Mouse (Mus musculus) liver, embryonic 15.5 days (tissue): Measurements from ENCODE around the gene Nkx6-1. TPM values are rescaled to one million over a fixed set of nuclear protein-coding genes. Genes with fewer than 3 reads are reported as not detected.

Source experiments
- ATAC-seq: fragments of 200-750 bp; cut with Nextera tagmentation; 2 replicates; pipeline ENCODE4 v1.8.0; 2017; ENCODE audit warnings: moderate number of reproducible peaks, mild to moderate bottlenecking, moderate library complexity; ENCODE audit not compliant: insufficient read depth
- H3K27ac ChIP-seq: fragments of 300-500 bp; sonication (generic); replicated peaks from 2 replicates; pipeline ENCODE4 v1.5.1; 2015; ENCODE audit warnings: mild to moderate bottlenecking, inconsistent platforms
- H3K27me3 ChIP-seq: fragments of 300-500 bp; sonication (generic); 2 replicates; pipeline ENCODE4 v1.6.1; 2015; ENCODE audit warnings: mild to moderate bottlenecking, inconsistent platforms
- H3K36me3 ChIP-seq: fragments of 300-500 bp; sonication (generic); replicated peaks from 2 replicates; pipeline ENCODE4 v1.6.1; 2015; ENCODE audit warnings: moderate library complexity, mild to moderate bottlenecking, inconsistent platforms
- H3K4me1 ChIP-seq: fragments of 300-500 bp; sonication (generic); replicated peaks from 2 replicates; pipeline ENCODE4 v1.6.1; 2015; ENCODE audit warnings: inconsistent platforms
- H3K4me2 ChIP-seq: fragments of 300-500 bp; sonication (generic); 2 replicates; pipeline ENCODE4 v1.6.1; 2015; ENCODE audit warnings: moderate library complexity, mild to moderate bottlenecking, inconsistent platforms
- H3K4me3 ChIP-seq: fragments of 300-500 bp; sonication (generic); replicated peaks from 2 replicates; pipeline ENCODE4 v1.5.1; 2015; ENCODE audit warnings: mild to moderate bottlenecking, inconsistent platforms
- H3K9ac ChIP-seq: fragments of 300-500 bp; sonication (generic); 2 replicates; pipeline ENCODE4 v1.6.1; 2015; ENCODE audit warnings: moderate library complexity, mild to moderate bottlenecking, inconsistent platforms
- H3K9me3 ChIP-seq: fragments of 300-500 bp; sonication (generic); replicated peaks from 2 replicates; pipeline ENCODE4 v1.6.1; 2016; ENCODE audit warnings: inconsistent platforms
- WGBS: fragments of 180-500 bp; shearing (Covaris S2); methylation state at CpG from one replicate; pipeline ENCODE4 v1.1.7; 2015; ENCODE audit warnings: mixed read lengths; ENCODE audit not compliant: insufficient replicate concordance; 5-methylcytosine and 5-hydroxymethylcytosine counted together
- polyA plus RNA-seq: library from polyadenylated mRNA; unstranded; fragments of >200 nt; fragmentation: Nextera tagmentation; extraction: Ambion mirVana; gene quantifications from 2 replicates; pipeline ENCODE4 v1.2.1, GENCODE M21; 2015

The Nkx6-1 gene
- polyA plus RNA-seq, 1 experiment from 2014 or later = not detected

DNA sequence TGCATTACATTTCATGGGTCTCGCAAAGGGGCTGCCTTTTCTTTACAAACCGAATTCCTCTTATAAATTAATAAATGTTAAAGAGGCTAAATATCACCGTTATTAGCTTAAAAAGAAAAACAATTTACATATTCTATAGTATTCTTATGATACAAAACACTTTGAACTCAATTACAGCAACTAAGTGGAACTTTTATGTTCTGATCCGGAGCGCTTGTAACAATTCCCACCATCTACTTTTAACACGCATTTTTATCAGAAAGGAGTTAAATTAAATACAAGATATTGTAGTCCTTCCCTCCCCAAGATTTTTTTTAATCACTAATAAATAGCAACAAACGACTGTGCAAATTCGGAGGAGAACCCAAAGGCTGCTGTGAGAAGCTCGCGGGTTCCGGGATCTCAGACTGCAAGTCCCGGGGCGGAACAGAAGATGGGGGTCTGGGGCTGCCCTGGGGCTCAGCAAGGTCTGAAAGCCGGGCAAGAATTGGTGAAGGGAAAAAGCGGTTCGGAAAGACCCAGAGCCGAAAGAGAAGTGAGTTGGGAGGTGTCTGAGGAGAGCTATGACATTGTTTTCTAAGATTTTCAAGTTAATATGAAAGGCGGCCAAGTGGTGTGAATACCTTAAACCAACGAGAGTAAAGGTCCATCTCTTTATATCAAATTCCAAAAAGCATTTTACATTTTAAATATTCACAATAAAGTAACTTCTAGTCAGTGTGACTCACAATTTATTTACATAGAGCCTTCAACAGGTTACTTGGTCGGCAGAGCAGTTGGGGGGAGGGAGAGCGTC, 6.4 kb downstream of the Nkx6-1 start:
- H3K9me3 ChIP-seq = no peaks in the 10 kb centered on the region
- H3K27me3 ChIP-seq = peaks cover 98% of the 10 kb centered on the region
- 2% methylated on average over 21 of the region's 21 CpGs for WGBS
- ATAC-seq = no peak
- no peaks in the 10 kb centered on the region; the same call in 1 of the 2 replicates for H3K4me1 ChIP-seq
- no peak overlapping the region for H3K9ac ChIP-seq
- H3K4me3 ChIP-seq = no peak overlapping the region
- H3K27ac ChIP-seq = no peak overlapping the region
- no peaks in the 10 kb centered on the region for H3K36me3 ChIP-seq
- no peak overlapping the region for H3K4me2 ChIP-seq

DNA sequence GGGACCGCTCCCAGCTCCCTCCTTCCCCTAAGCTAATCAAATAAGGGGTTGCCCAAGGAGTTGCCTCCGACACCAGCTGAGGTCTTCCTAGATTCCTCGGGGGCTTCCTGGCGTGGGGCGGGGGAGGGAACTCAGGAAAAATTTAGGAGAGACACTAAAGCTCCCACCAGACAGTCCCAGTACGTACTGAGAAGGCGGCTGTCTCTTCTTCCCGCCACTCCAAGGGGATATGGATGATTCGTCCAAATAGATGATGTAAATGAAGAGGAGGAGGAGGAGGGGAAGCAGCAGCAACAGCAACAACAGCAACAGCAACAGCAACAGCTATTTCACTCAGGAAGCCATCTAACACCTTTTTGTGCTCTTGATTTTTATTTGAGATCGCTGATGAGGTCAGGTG, 7.1 kb downstream of the Nkx6-1 start:
- Histone ChIP-seq H3K4me1 (no peaks in the 10 kb centered on the region), H3K27ac (no peak overlapping the region), H3K27me3 (peaks cover 96% of the 10 kb centered on the region), H3K9ac (no peak overlapping the region), H3K9me3 (no peaks in the 10 kb centered on the region), H3K4me3 (no peak overlapping the region), H3K36me3 (no peaks in the 10 kb centered on the region), H3K4me2 (no peak overlapping the region)
- 3% methylated on average over 10 of the region's 10 CpGs for WGBS
- ATAC-seq = no peak

DNA sequence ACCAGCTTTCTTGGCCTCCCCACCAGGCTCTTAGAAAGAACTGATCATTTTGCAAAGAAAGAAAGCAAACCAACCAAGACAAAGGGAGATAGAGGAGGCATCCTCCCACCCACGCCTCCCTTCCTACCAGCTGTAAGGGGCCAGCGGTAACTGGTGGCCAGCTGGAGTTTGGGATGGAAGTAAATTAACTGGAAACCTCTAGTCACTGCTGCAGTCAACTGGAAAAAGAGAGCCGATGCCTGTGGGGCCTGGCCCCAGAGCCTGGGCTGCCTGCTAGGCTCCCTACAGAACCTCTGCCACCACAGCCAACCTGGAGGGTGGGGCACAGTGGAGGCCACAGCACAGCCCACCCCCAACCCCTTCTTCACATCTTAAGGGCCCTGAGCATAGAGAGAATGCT, 8.7 kb downstream of the Nkx6-1 start:
- WGBS = 19% methylated on average over 3 of the region's 3 CpGs

DNA sequence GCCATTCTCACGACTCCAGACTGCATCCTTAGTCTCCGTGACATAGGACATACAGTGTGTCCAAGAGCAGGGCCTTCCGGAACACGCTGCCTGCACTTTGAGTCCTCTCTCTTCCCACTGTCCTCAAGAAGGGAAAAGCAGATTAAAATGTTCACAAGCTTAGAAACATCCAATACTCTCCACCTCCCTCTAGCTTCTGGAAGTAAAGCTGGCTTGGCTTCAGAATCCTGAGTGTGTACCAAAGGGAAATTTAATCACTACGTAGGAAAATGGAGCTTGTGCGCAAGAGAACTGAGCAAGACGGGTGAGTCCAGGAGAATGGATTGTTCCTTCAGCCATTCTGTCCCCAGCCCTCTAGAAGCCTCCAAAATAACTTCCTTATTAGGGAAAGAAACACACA, 9.4 kb downstream of the Nkx6-1 start:
- no peak overlapping the region for H3K27ac ChIP-seq
- no peaks in the 10 kb centered on the region for H3K9me3 ChIP-seq
- H3K4me3 ChIP-seq = no peak overlapping the region
- H3K4me1 ChIP-seq = no peaks in the 10 kb centered on the region
- no peak for ATAC-seq
- WGBS = 40% methylated on average over 7 of the region's 7 CpGs
- no peaks in the 10 kb centered on the region for H3K36me3 ChIP-seq
- no peak overlapping the region for H3K9ac ChIP-seq
- H3K27me3 ChIP-seq = peaks cover 76% of the 10 kb centered on the region
- H3K4me2 ChIP-seq = no peak overlapping the region

More for the DNA sequence above, 8.7 kb downstream of the Nkx6-1 start:
- Histone ChIP-seq H3K9ac (no peak overlapping the region), H3K4me1 (no peaks in the 10 kb centered on the region), H3K4me2 (no peak overlapping the region), H3K27me3 (peaks cover 80% of the 10 kb centered on the region), H3K9me3 (no peaks in the 10 kb centered on the region), H3K4me3 (no peak overlapping the region), H3K36me3 (no peaks in the 10 kb centered on the region), H3K27ac (no peak overlapping the region)
- ATAC-seq = no peak

GRCm38 (mm10) chr5:101647726-101648686, 16.8 kb downstream of the Nkx6-1 start:
- no peak overlapping the region for H3K4me2 ChIP-seq
- H3K9ac ChIP-seq = no peak overlapping the region
- no peak overlapping the region for H3K27ac ChIP-seq
- 5% methylated on average over 53 of the region's 53 CpGs for WGBS
- H3K4me3 ChIP-seq = no peak overlapping the region
- no peaks in the 10 kb centered on the region for H3K36me3 ChIP-seq
- H3K9me3 ChIP-seq = no peaks in the 10 kb centered on the region
- no peaks in the 10 kb centered on the region for H3K4me1 ChIP-seq
- H3K27me3 ChIP-seq = peaks cover 60% of the 10 kb centered on the region
- no peak for ATAC-seq

DNA sequence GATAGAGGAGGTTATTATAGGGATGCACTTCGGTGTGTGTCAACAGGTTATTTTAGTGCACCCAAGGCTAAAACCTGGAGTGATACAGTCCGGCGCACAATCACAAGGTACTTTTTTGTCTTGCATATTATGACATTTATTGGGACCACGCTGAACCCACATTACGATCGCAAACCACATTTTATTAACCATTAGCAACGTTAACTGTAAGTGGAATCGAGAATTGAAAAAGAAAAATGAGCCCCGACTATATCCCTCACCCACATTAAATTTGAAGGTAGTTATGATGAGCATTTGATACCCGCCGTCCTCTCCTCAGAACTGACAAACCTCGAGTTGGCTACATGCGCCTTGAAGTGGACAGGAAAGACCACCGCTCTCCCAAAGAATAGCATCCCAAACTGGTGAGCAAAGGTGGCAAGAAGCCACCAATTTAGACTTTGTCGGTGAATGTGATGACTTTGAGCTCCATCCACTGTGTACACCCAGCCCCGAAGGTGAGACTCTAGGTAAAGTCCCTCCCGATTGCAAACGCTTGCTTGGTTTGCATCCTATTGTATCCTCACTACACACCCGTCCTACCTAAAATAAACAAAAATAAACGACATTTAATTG, 17.7 kb downstream of the Nkx6-1 start:
- 30% methylated on average over 20 of the region's 20 CpGs for WGBS

GRCm38 (mm10) chr5:101645071-101645470, 19.7 kb downstream of the Nkx6-1 start:
- no peak overlapping the region for H3K4me3 ChIP-seq
- no peak overlapping the region for H3K4me2 ChIP-seq
- H3K27me3 ChIP-seq = peaks cover 53% of the 10 kb centered on the region
- no peaks in the 10 kb centered on the region for H3K9me3 ChIP-seq
- no peaks in the 10 kb centered on the region for H3K36me3 ChIP-seq
- no peak overlapping the region for H3K9ac ChIP-seq
- WGBS = 57% methylated on average over 8 of the region's 8 CpGs
- H3K27ac ChIP-seq = no peak overlapping the region
- no peaks in the 10 kb centered on the region for H3K4me1 ChIP-seq
- no peak for ATAC-seq

More for the DNA sequence above, 17.7 kb downstream of the Nkx6-1 start:
- H3K27me3 ChIP-seq = peaks cover 59% of the 10 kb centered on the region
- H3K4me2 ChIP-seq = no peak overlapping the region
- no peaks in the 10 kb centered on the region for H3K4me1 ChIP-seq
- H3K36me3 ChIP-seq = no peaks in the 10 kb centered on the region
- H3K4me3 ChIP-seq = no peak overlapping the region
- H3K27ac ChIP-seq = no peak overlapping the region
- H3K9ac ChIP-seq = no peak overlapping the region
- no peaks in the 10 kb centered on the region for H3K9me3 ChIP-seq
- no peak for ATAC-seq

- H3K9ac ChIP-seq = no peak overlapping the region
- H3K4me2 ChIP-seq = no peak overlapping the region
- no peaks in the 10 kb centered on the region for H3K4me1 ChIP-seq
- no peak for ATAC-seq
- H3K27me3 ChIP-seq = no peaks in the 10 kb centered on the region
- 60% methylated on average over 4 of the region's 4 CpGs for WGBS
- H3K9me3 ChIP-seq = no peaks in the 10 kb centered on the region
- no peak overlapping the region for H3K27ac ChIP-seq
- H3K4me3 ChIP-seq = no peak overlapping the region
- no peaks in the 10 kb centered on the region for H3K36me3 ChIP-seq
These were observed 26.7 kb downstream of the Nkx6-1 start for GRCm38 (mm10) chr5:101638101-101638500.

Other genes with a start within 250 kb of the Nkx6-1 start
- 0.45 and 0.48 TPM in 2 replicates for gene Cds1, start 100.1 kb upstream of the Nkx6-1 start, polyA plus RNA-seq